Mouse (Mus musculus): ENCODE results near the gene Bcl2l14. TPM values are rescaled to one million over a fixed set of nuclear protein-coding genes. Genes with fewer than 3 reads are reported as not detected.

The Bcl2l14 gene
- total RNA-seq, 2 experiments from 2014 or later, result not detected

Other genes starting within 250 kb of the Bcl2l14 start
- gene Lrp6, start 170.6 kb downstream of the Bcl2l14 start, total RNA-seq (2021), result 10 to 100 TPM; 40.6 to 45.0 TPM
- gene Mansc1, start 236.2 kb downstream of the Bcl2l14 start, total RNA-seq (2021), result 10 to 100 TPM in 1 of 2 experiments, 1 to 10 TPM in 1; 9.9 to 14.0 TPM
- 10 to 100 TPM; 33.4 to 42.4 TPM for gene Borcs5, start 243.2 kb downstream of the Bcl2l14 start, total RNA-seq (2021)

Measured in left cerebral cortex, postnatal 36 days (tissue).